24 mouse cellular contexts compared by ENCODE assay signal in genomic region chr2:93434896-93435295, GRCm38 (mm10).
"Had no signal": no experiment of that assay in that cellular context is flagged by ENCODE, and none has a peak within 500 bp of the region (broad histone marks: within the 10 kb centered on the region; RNA-seq: fewer than 3 reads in every experiment).

No protein-coding gene starts in this region.

- H3K36me3 ChIP-seq: heart, embryonic 12.5 days; hindbrain, embryonic 10.5 days; hindbrain, embryonic 12.5 days; intestine, embryonic 15.5 days; limb, embryonic 10.5 days; limb, embryonic 12.5 days had no signal

- H3K27ac ChIP-seq: heart, embryonic 10.5 days; hindbrain, embryonic 10.5 days; hindbrain, embryonic 12.5 days; hindbrain, embryonic 14.5 days; intestine, embryonic 15.5 days; kidney, embryonic 15.5 days; layer of hippocampus, adult 2 months; left cerebral cortex, adult 2 months; limb, embryonic 12.5 days; liver, embryonic 12.5 days had no signal

- ATAC-seq: forebrain, postnatal 0 days; inflammation-experienced regulatory T-cells, adult 6 months; intestine, embryonic 15.5 days had no signal

- H3K27me3 ChIP-seq: heart, embryonic 12.5 days; intestine, embryonic 15.5 days; kidney, embryonic 15.5 days; limb, embryonic 12.5 days had no signal

- H3K4me3 ChIP-seq: heart, embryonic 10.5 days; heart, embryonic 12.5 days; hindbrain, embryonic 10.5 days; hindbrain, embryonic 12.5 days; intestine, embryonic 15.5 days; kidney, embryonic 15.5 days; layer of hippocampus, adult 2 months; left cerebral cortex, adult 2 months; limb, embryonic 10.5 days; limb, embryonic 12.5 days; liver, embryonic 12.5 days had no signal

- DNase-seq: forebrain, postnatal 0 days; gastrocnemius, postnatal 14 days; gastrocnemius, postnatal 36 days; heart, adult 18-20 months; heart, postnatal 10 days; heart, postnatal 4 days; kidney, adult 18-20 months; kidney, adult 9 months; kidney, postnatal 25 days; kidney, postnatal 4 days; liver had no signal
